In the genomic region with DNA sequence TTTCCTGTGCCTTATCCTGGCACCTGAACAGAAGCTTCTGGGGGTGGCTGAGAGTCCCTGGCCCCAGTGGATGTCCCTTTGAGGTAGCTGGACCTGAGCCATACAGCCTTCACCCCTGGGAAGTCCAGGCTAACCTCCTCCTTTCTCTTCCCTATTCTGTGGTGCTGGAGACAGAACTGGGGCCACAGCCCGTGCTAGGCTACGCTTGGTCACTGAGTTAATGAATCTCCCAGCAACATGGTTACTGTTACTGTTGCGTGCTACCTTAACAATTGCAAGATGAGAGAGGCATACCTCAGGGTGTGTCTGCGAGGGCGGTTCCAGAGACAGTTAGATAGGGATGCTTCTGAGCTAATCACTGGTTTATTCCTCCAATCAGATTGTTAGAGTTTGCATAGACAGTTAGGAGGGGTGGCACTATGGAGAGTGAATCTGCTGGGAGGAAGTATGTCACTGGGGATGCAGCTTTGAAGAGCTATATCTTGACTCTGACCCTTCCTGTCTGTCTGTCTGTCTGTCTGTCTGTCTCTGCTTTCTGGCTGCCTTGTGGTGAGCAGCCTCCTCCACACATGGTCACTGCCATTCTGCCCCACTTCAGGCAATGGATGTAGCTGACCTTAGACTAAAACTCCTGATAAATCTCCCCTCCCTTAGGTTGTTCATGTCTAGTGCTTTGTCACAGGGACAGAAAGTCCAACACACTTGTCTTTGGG, we compare ENCODE assay signal across 10 mouse cellular contexts. TPM values are rescaled to one million over a fixed set of nuclear protein-coding genes. Genes with fewer than 3 reads are reported as not detected.
DNase-seq lines count a peak whose midpoint lies in the region; ATAC-seq and TF ChIP-seq lines count a peak whose summit lies in the region.
"Had no signal": no experiment of that assay in that cellular context is flagged by ENCODE, and none has a peak within 500 bp of the region (broad histone marks: within the 10 kb centered on the region; RNA-seq: fewer than 3 reads in every experiment).

No protein-coding gene starts in this region.

- peak overlapping the region; percentile 49 for H3K27ac ChIP-seq in midbrain, embryonic 10.5 days (replicated peaks)
- H3K27ac ChIP-seq in midbrain, embryonic 15.5 days, result no peak overlapping the region
- H3K27ac ChIP-seq in forebrain, embryonic 14.5 days (ENCODE audit: low read depth, low read length), result no peak overlapping the region
- peak overlapping the region; percentile 39; the same call in 1 of the 2 replicates for H3K27ac ChIP-seq in liver, embryonic 15.5 days (replicated peaks)
- H3K27ac ChIP-seq in olfactory bulb, adult 2 months (ENCODE audit: insufficient read depth, low read depth, low read length), result peak overlapping the region; percentile 56; the same call in 1 of the 2 replicates
- H3K27ac ChIP-seq in kidney, adult 2 months (ENCODE audit: insufficient read depth, low read depth, low read length), result no peak overlapping the region
- H3K27ac ChIP-seq: embryonic facial prominence, embryonic 15.5 days had no signal

- no peaks in the 10 kb centered on the region for H3K36me3 ChIP-seq in midbrain, embryonic 10.5 days
- no peaks in the 10 kb centered on the region for H3K36me3 ChIP-seq in midbrain, embryonic 15.5 days (replicated peaks)
- no peaks in the 10 kb centered on the region for H3K36me3 ChIP-seq in forebrain, embryonic 14.5 days (ENCODE audit: control insufficient read depth, insufficient read depth, low read length)
- H3K36me3 ChIP-seq in liver, embryonic 15.5 days (replicated peaks), result no peaks in the 10 kb centered on the region
- H3K36me3 ChIP-seq in kidney, adult 2 months (ENCODE audit: control insufficient read depth, insufficient read depth, low read length), result no peaks in the 10 kb centered on the region
- H3K36me3 ChIP-seq: embryonic facial prominence, embryonic 15.5 days had no signal

- 77% methylated on average over 5 of the region's 5 CpGs for WGBS in midbrain, embryonic 10.5 days
- 71% methylated on average over 5 of the region's 5 CpGs for WGBS in midbrain, embryonic 15.5 days
- 69% methylated on average over 5 of the region's 5 CpGs for WGBS in forebrain, embryonic 14.5 days
- WGBS in liver, embryonic 15.5 days (ENCODE audit: insufficient replicate concordance), result 23% methylated on average over 5 of the region's 5 CpGs
- WGBS in olfactory bulb, adult 2 months, result 81% methylated on average over 5 of the region's 5 CpGs
- 75% methylated on average over 5 of the region's 5 CpGs for WGBS in kidney, adult 2 months

- ATAC-seq in midbrain, embryonic 15.5 days (replicated peaks), result no peak
- ATAC-seq in forebrain, embryonic 14.5 days, result no peak
- ATAC-seq in liver, embryonic 15.5 days (ENCODE audit: insufficient read depth), result peak; percentile 47

- H3K4me1 ChIP-seq in midbrain, embryonic 10.5 days, result peaks cover 76% of the 10 kb centered on the region
- H3K4me1 ChIP-seq in midbrain, embryonic 15.5 days, result peaks cover 42% of the 10 kb centered on the region
- H3K4me1 ChIP-seq in forebrain, embryonic 14.5 days (ENCODE audit: control insufficient read depth, insufficient read depth, low read length), result peaks cover 19% of the 10 kb centered on the region
- H3K4me1 ChIP-seq in liver, embryonic 15.5 days (replicated peaks), result peaks cover 96% of the 10 kb centered on the region
- H3K4me1 ChIP-seq in olfactory bulb, adult 2 months (ENCODE audit: control insufficient read depth, insufficient read depth, low read length), result peaks cover 60% of the 10 kb centered on the region
- peaks cover 8% of the 10 kb centered on the region for H3K4me1 ChIP-seq in kidney, adult 2 months (ENCODE audit: control insufficient read depth, insufficient read depth, low read length)

- no peaks in the 10 kb centered on the region for H3K9me3 ChIP-seq in midbrain, embryonic 10.5 days (replicated peaks)
- no peaks in the 10 kb centered on the region for H3K9me3 ChIP-seq in midbrain, embryonic 15.5 days
- H3K9me3 ChIP-seq in forebrain, embryonic 14.5 days (replicated peaks; ENCODE audit: control insufficient read depth, low read length), result no peaks in the 10 kb centered on the region
- no peaks in the 10 kb centered on the region for H3K9me3 ChIP-seq in liver, embryonic 15.5 days (replicated peaks)
- H3K9me3 ChIP-seq: embryonic facial prominence, embryonic 15.5 days had no signal

- H3K9ac ChIP-seq in midbrain, embryonic 15.5 days, result no peak overlapping the region
- H3K9ac ChIP-seq in forebrain, embryonic 14.5 days (ENCODE audit: low read length), result peak overlapping the region; percentile 40; the same call in 1 of the 2 replicates
- 0 out of 2 replicates have a peak overlapping the region, but pooled peaks have one; percentile 18 for H3K9ac ChIP-seq in liver, embryonic 15.5 days
- H3K9ac ChIP-seq: embryonic facial prominence, embryonic 15.5 days had no signal

- no peak for TF ChIP-seq POLR2A in olfactory bulb, adult 2 months (IDR thresholded peaks at IDR 0.05; ENCODE audit: insufficient read depth, low read depth, low read length)
- no peak for TF ChIP-seq POLR2A in kidney, adult 2 months (IDR thresholded peaks at IDR 0.05; ENCODE audit: low read depth, low read length)

- no peak overlapping the region for H3K4me2 ChIP-seq in midbrain, embryonic 15.5 days
- H3K4me2 ChIP-seq in forebrain, embryonic 14.5 days (ENCODE audit: low read length), result peak overlapping the region; percentile 31; the same call in 1 of the 2 replicates
- H3K4me2 ChIP-seq in liver, embryonic 15.5 days, result peak overlapping the region; percentile 46
- H3K4me2 ChIP-seq: embryonic facial prominence, embryonic 15.5 days had no signal

- no peak for TF ChIP-seq CTCF in olfactory bulb, adult 2 months (IDR thresholded peaks at IDR 0.05; ENCODE audit: insufficient read depth, low read depth, low read length)
- no peak for TF ChIP-seq CTCF in kidney, adult 2 months (conservative IDR thresholded peaks at IDR 0.05; ENCODE audit: insufficient read depth, insufficient read length, low read depth, low read length)

- no peak for DNase-seq in midbrain, embryonic 10.5 days (ENCODE audit: low spot score)
- DNase-seq in forebrain, embryonic 14.5 days (ENCODE audit: low spot score), result no peak
- no peak for DNase-seq in kidney, adult 2 months
- no peak for DNase-seq in embryo, embryonic 9.5 days (ENCODE audit: extremely low spot score)
- DNase-seq: lung, postnatal 10 days; thymus, adult 18-20 months had no signal

- H3K27me3 ChIP-seq in midbrain, embryonic 10.5 days (ENCODE audit: low read depth, poor library complexity, severe bottlenecking), result peaks cover 53% of the 10 kb centered on the region
- no peaks in the 10 kb centered on the region for H3K27me3 ChIP-seq in midbrain, embryonic 15.5 days (replicated peaks)
- H3K27me3 ChIP-seq in forebrain, embryonic 14.5 days (replicated peaks; ENCODE audit: control insufficient read depth, insufficient read depth, low read length), result no peaks in the 10 kb centered on the region
- H3K27me3 ChIP-seq in liver, embryonic 15.5 days, result no peaks in the 10 kb centered on the region
- H3K27me3 ChIP-seq in kidney, adult 2 months (replicated peaks; ENCODE audit: control insufficient read depth, insufficient read depth, low read length), result no peaks in the 10 kb centered on the region
- H3K27me3 ChIP-seq: embryonic facial prominence, embryonic 15.5 days had no signal

- no peak overlapping the region for H3K4me3 ChIP-seq in midbrain, embryonic 10.5 days
- H3K4me3 ChIP-seq in midbrain, embryonic 15.5 days, result no peak overlapping the region
- no peak overlapping the region for H3K4me3 ChIP-seq in forebrain, embryonic 14.5 days (ENCODE audit: low read depth, low read length)
- no peak overlapping the region for H3K4me3 ChIP-seq in liver, embryonic 15.5 days (replicated peaks)
- H3K4me3 ChIP-seq in olfactory bulb, adult 2 months (ENCODE audit: insufficient read depth, low read depth, low read length), result no peak overlapping the region
- H3K4me3 ChIP-seq in kidney, adult 2 months (ENCODE audit: insufficient read depth, low read depth, low read length), result no peak overlapping the region
- H3K4me3 ChIP-seq: embryonic facial prominence, embryonic 15.5 days had no signal

RNA-seq across cellular contexts. Expression of a gene that starts 20.1 kb away (rescaled TPM):
- polyA plus RNA-seq in midbrain, embryonic 10.5 days (2016; fragmentation: Nextera tagmentation; extraction: Ambion mirVana), result 0.86 and 1.7 TPM in 2 replicates
- polyA plus RNA-seq in midbrain, embryonic 15.5 days (2015; fragmentation: Nextera tagmentation; extraction: Ambion mirVana), result 2.8 and 3.7 TPM in 2 replicates
- polyA plus RNA-seq in forebrain, embryonic 14.5 days (2014; fragmentation: Nextera tagmentation; extraction: Ambion mirVana), result 2.4 and 3.4 TPM in 2 replicates
- 0.08 and 0.13 TPM in 2 replicates for polyA plus RNA-seq in liver, embryonic 15.5 days (2015; fragmentation: Nextera tagmentation; extraction: Ambion mirVana)
- not detected in 2 replicates for polyA plus RNA-seq in olfactory bulb, adult 2 months (2012; ENCODE audit: insufficient read depth, insufficient read length, low replicate concordance, missing spikeins)
- 0.48 and 1.5 TPM in 2 replicates for polyA plus RNA-seq in kidney, adult 2 months (2012; rRNA removed)

RNA-seq across cellular contexts. Expression of a gene that starts 33.5 kb away (rescaled TPM):
- polyA plus RNA-seq in midbrain, embryonic 10.5 days (2016; fragmentation: Nextera tagmentation; extraction: Ambion mirVana), result 0.31 and 0.67 TPM in 2 replicates
- 8.4 and 9.5 TPM in 2 replicates for polyA plus RNA-seq in midbrain, embryonic 15.5 days (2015; fragmentation: Nextera tagmentation; extraction: Ambion mirVana)
- polyA plus RNA-seq in forebrain, embryonic 14.5 days (2014; fragmentation: Nextera tagmentation; extraction: Ambion mirVana), result 2.6 and 5.5 TPM in 2 replicates
- polyA plus RNA-seq in liver, embryonic 15.5 days (2015; fragmentation: Nextera tagmentation; extraction: Ambion mirVana), result 3.5 and 3.7 TPM in 2 replicates
- polyA plus RNA-seq in olfactory bulb, adult 2 months (2012; ENCODE audit: insufficient read depth, insufficient read length, low replicate concordance, missing spikeins), result not detected in 2 replicates
- 35.0 and 38.2 TPM in 2 replicates for polyA plus RNA-seq in kidney, adult 2 months (2012; rRNA removed)

Comparison
In these comparisons a context has a peak if more than half of its experiments do, and no peak if none do; other contexts are left out.
1. H3K27ac ChIP-seq: peak in midbrain, embryonic 10.5 days (single experiment), liver, embryonic 15.5 days (single experiment) and olfactory bulb, adult 2 months (single experiment); none in midbrain, embryonic 15.5 days (single experiment), forebrain, embryonic 14.5 days (single experiment) and kidney, adult 2 months (single experiment).